Comparison of ENCODE assay signal across 8 mouse cellular contexts in the genomic region with DNA sequence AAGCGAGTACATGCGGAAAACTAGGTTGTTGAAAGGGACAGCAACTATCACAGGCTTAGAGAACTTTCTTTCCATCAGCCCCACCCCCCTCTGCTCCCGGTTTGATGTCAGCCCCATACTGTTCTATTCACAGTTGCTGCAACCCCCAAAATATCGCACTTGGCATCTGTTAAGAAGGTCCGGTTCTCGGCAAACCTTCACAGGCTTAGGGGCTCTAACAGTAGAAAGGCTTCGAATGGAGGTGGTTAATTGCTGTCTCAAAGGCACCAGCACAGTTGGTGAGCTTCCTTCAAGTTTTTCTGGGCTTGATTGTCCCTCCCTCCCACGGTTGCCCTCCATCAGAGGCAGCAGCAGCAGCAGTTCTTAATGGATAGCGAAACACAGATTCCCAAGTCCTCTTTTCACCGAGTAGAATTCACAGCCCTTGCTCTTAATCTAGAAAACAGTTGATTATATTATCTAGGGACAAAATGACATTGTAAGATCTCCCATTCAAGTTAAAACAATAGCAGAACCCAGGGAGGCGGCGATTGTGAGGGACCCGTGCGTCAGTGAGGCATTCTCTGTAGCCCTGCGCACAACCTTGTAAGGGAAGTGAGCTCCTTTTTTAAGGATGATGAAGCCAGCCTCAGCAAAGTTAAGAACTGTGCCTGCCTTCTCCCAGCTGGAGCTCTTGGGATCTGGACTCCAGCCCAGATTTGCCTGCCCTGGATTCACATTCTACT.
DNase-seq lines count a peak whose midpoint lies in the region; ATAC-seq and TF ChIP-seq lines count a peak whose summit lies in the region.

No protein-coding gene starts in this region.

- peak; percentile 64 for ATAC-seq in hindbrain, postnatal 0 days
- no peak for ATAC-seq in stomach, embryonic 15.5 days (ENCODE audit: insufficient read depth, low FRiP score, low read depth)
- no peak for ATAC-seq in inflammation-experienced regulatory T-cells, adult 6 months

- H3K36me3 ChIP-seq in hindbrain, postnatal 0 days (ENCODE audit: insufficient read depth, low read length) = no peaks in the 10 kb centered on the region
- H3K36me3 ChIP-seq in stomach, embryonic 15.5 days = no peaks in the 10 kb centered on the region

- H3K9me3 ChIP-seq in hindbrain, postnatal 0 days (ENCODE audit: low read length) = no peaks in the 10 kb centered on the region
- no peaks in the 10 kb centered on the region for H3K9me3 ChIP-seq in stomach, embryonic 15.5 days

- H3K4me1 ChIP-seq in hindbrain, postnatal 0 days (ENCODE audit: insufficient read depth, low read length) = peaks cover 11% of the 10 kb centered on the region; the same call in 1 of the 2 replicates
- peaks cover 8% of the 10 kb centered on the region; the same call in 1 of the 2 replicates for H3K4me1 ChIP-seq in stomach, embryonic 15.5 days

- TF ChIP-seq CTCF in hindbrain, postnatal 0 days (IDR thresholded peaks at IDR 0.05; ENCODE audit: low read depth) = no peak

- peak overlapping the region; percentile 44 for H3K4me2 ChIP-seq in hindbrain, postnatal 0 days (ENCODE audit: low read depth, low read length)
- peak overlapping the region; percentile 29 for H3K4me2 ChIP-seq in stomach, embryonic 15.5 days

- 3% methylated on average over 15 of the region's 15 CpGs for WGBS in hindbrain, postnatal 0 days
- 9% methylated on average over 15 of the region's 15 CpGs for WGBS in stomach, embryonic 15.5 days

- DNase-seq in Muller cell, postnatal 12 days (ENCODE audit: inconsistent ontology term) = peak; percentile 70
- peak; percentile 61 for DNase-seq in cerebellum, adult 9-10 months
- DNase-seq in frontal cortex, postnatal 10 days (ENCODE audit: low spot score in 2 of 2) = peak; percentile 53 to 57
- DNase-seq in hindbrain, postnatal 0 days (ENCODE audit: low spot score) = peak; percentile 57
- peak; percentile 69 to 80 for DNase-seq in left cerebral cortex, adult 18-20 months (ENCODE audit: low spot score in 2 of 2)
- DNase-seq in lung, postnatal 4 days = peak; percentile 36 to 51

- peak overlapping the region; percentile 66; the same call in 1 of the 2 replicates for H3K27ac ChIP-seq in hindbrain, postnatal 0 days
- H3K27ac ChIP-seq in stomach, embryonic 15.5 days = peak overlapping the region; percentile 72

- H3K4me3 ChIP-seq in hindbrain, postnatal 0 days (ENCODE audit: low read length) = peak overlapping the region; percentile 9; the same call in 1 of the 2 replicates
- H3K4me3 ChIP-seq in stomach, embryonic 15.5 days (replicated peaks) = peak overlapping the region; percentile 7; the same call in 1 of the 2 replicates

- H3K9ac ChIP-seq in hindbrain, postnatal 0 days (replicated peaks; ENCODE audit: low read length) = 0 out of 2 replicates have a peak overlapping the region, but pooled peaks have one; percentile 18
- H3K9ac ChIP-seq in stomach, embryonic 15.5 days = no peak overlapping the region

- H3K27me3 ChIP-seq in hindbrain, postnatal 0 days (ENCODE audit: insufficient read depth, low read length) = no peaks in the 10 kb centered on the region
- no peaks in the 10 kb centered on the region for H3K27me3 ChIP-seq in stomach, embryonic 15.5 days (replicated peaks)
